Mouse (Mus musculus) forebrain, embryonic 15.5 days (tissue): ENCODE data around the gene Amz2. TPM values are rescaled to one million over a fixed set of nuclear protein-coding genes. Genes with fewer than 3 reads are reported as not detected.
A peak's percentile ranks its signal among the peaks of the same experiment; 100 is the strongest.

Experiments used
- ATAC-seq: fragments of 200-750 bp; cut with Nextera tagmentation; replicated peaks from 2 replicates; pipeline ENCODE4 v1.8.0; 2017; ENCODE audit warnings: mild to moderate bottlenecking, moderate TSS enrichment, moderate library complexity
- H3K27ac ChIP-seq: fragments of 300-500 bp; sonication (generic); replicated peaks from 2 replicates; pipeline ENCODE4 v1.5.1; 2015; ENCODE audit warnings: mild to moderate bottlenecking, inconsistent platforms
- H3K27me3 ChIP-seq: fragments of 300-500 bp; sonication (generic); 2 replicates; pipeline ENCODE4 v1.6.1; 2015; ENCODE audit warnings: inconsistent platforms
- H3K36me3 ChIP-seq: fragments of 300-500 bp; sonication (generic); 2 replicates; pipeline ENCODE4 v1.6.1; 2015; ENCODE audit warnings: mild to moderate bottlenecking, inconsistent platforms
- H3K4me1 ChIP-seq: fragments of 300-500 bp; sonication (generic); 2 replicates; pipeline ENCODE4 v1.6.1; 2015; ENCODE audit warnings: inconsistent platforms
- H3K4me2 ChIP-seq: fragments of 300-500 bp; sonication (generic); replicated peaks from 2 replicates; pipeline ENCODE4 v1.6.1; 2015; ENCODE audit warnings: mild to moderate bottlenecking, inconsistent platforms
- H3K4me3 ChIP-seq: fragments of 300-500 bp; sonication (generic); 2 replicates; pipeline ENCODE4 v1.5.1; 2015; ENCODE audit warnings: mild to moderate bottlenecking, inconsistent platforms
- H3K9ac ChIP-seq: fragments of 300-500 bp; sonication (generic); replicated peaks from 2 replicates; pipeline ENCODE4 v1.6.1; 2015; ENCODE audit warnings: mild to moderate bottlenecking, inconsistent platforms
- H3K9me3 ChIP-seq: fragments of 300-500 bp; sonication (generic); 2 replicates; pipeline ENCODE4 v1.6.1; 2016; ENCODE audit warnings: inconsistent platforms
- WGBS: fragments of 180-500 bp; shearing (Covaris S2); methylation state at CpG from one replicate; pipeline ENCODE4 v1.1.7; 2015; ENCODE audit warnings: mixed read lengths; 5-methylcytosine and 5-hydroxymethylcytosine counted together
- polyA plus RNA-seq: library from polyadenylated mRNA; unstranded; fragments of >200 nt; fragmentation: Nextera tagmentation; extraction: Ambion mirVana; gene quantifications from 2 replicates; pipeline ENCODE4 v1.2.1, GENCODE M21; 2015

Gene Amz2
- polyA plus RNA-seq, 1 experiment from 2014 or later = 67.3 TPM

- WGBS = under 1% methylated on average over 11 of the region's 11 CpGs
Observed at GRCm38 (mm10) chr11:109426272-109426586, 483 bp downstream of the Amz2 start.

DNA sequence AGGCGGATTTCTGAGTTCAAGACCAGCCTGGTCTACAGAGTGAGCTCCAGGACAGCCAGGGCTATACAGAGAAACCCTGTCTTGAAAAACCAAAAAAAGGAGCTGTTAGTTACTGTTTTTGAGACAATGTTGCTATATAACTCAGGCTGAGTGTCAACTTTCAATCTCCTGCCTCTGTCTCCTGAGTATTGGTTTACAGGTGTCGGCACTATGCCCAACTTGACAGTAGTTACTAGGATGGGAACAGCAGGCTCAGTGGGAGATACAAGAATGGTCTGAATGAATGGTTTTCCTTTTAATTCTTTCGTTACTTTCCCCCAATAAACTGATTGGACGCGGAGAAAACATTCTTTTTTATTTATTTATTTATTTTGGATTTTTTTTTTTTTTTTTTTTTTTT is 1.6 kb downstream of the Amz2 start:
- Histone ChIP-seq H3K27me3 (no peaks in the 10 kb centered on the region), H3K4me2 (peak overlapping the region; percentile 49; the same call in 1 of the 2 replicates)

More at GRCm38 (mm10) chr11:109426272-109426586, 483 bp downstream of the Amz2 start:
- Histone ChIP-seq H3K27me3 (no peaks in the 10 kb centered on the region), H3K4me2 (peak overlapping the region; percentile 49), H3K36me3 (peaks cover 26% of the 10 kb centered on the region), H3K4me3 (peak overlapping the region; percentile 59), H3K4me1 (peaks cover 18% of the 10 kb centered on the region), H3K27ac (peak overlapping the region; percentile 84), H3K9ac (peak overlapping the region; percentile 61), H3K9me3 (no peaks in the 10 kb centered on the region)
- no peak for ATAC-seq

GRCm38 (mm10) chr11:109434233-109434798 is 8.6 kb downstream of the Amz2 start:
- Histone ChIP-seq H3K36me3 (peaks cover 65% of the 10 kb centered on the region), H3K4me3 (no peak overlapping the region), H3K9me3 (no peaks in the 10 kb centered on the region), H3K27ac (no peak overlapping the region), H3K4me2 (no peak overlapping the region), H3K27me3 (no peaks in the 10 kb centered on the region), H3K9ac (no peak overlapping the region), H3K4me1 (peaks cover 6% of the 10 kb centered on the region)
- WGBS = 95% methylated on average over 16 of the region's 16 CpGs
- ATAC-seq = no peak

More for the DNA sequence above, 1.6 kb downstream of the Amz2 start:
- WGBS = 99% methylated on average over 5 of the region's 5 CpGs
- Histone ChIP-seq H3K4me1 (peaks cover 23% of the 10 kb centered on the region), H3K9me3 (no peaks in the 10 kb centered on the region), H3K9ac (no peak overlapping the region), H3K36me3 (peaks cover 30% of the 10 kb centered on the region), H3K27ac (no peak overlapping the region), H3K4me3 (no peak overlapping the region)
- ATAC-seq = no peak

- Histone ChIP-seq H3K36me3 (peaks cover 45% of the 10 kb centered on the region), H3K4me2 (no peak overlapping the region), H3K9ac (no peak overlapping the region), H3K27me3 (no peaks in the 10 kb centered on the region), H3K4me3 (no peak overlapping the region), H3K27ac (no peak overlapping the region), H3K4me1 (peaks cover 12% of the 10 kb centered on the region), H3K9me3 (no peaks in the 10 kb centered on the region)
- WGBS = 73% methylated on average over 7 of the region's 8 CpGs
- ATAC-seq = no peak
Observed at GRCm38 (mm10) chr11:109436889-109437288, 11.1 kb downstream of the Amz2 start.

- 0 out of 2 replicates have a peak, but pooled peaks have one; percentile 53 for ATAC-seq
- Histone ChIP-seq H3K27me3 (no peaks in the 10 kb centered on the region), H3K4me2 (peak overlapping the region; percentile 53; the same call in 1 of the 2 replicates), H3K27ac (no peak overlapping the region), H3K9ac (no peak overlapping the region), H3K4me3 (no peak overlapping the region), H3K9me3 (no peaks in the 10 kb centered on the region), H3K36me3 (peaks cover 39% of the 10 kb centered on the region), H3K4me1 (peaks cover 12% of the 10 kb centered on the region)
- 23% methylated on average over 5 of the region's 5 CpGs for WGBS
Observed at GRCm38 (mm10) chr11:109439209-109439608, 13.5 kb downstream of the Amz2 start.

DNA sequence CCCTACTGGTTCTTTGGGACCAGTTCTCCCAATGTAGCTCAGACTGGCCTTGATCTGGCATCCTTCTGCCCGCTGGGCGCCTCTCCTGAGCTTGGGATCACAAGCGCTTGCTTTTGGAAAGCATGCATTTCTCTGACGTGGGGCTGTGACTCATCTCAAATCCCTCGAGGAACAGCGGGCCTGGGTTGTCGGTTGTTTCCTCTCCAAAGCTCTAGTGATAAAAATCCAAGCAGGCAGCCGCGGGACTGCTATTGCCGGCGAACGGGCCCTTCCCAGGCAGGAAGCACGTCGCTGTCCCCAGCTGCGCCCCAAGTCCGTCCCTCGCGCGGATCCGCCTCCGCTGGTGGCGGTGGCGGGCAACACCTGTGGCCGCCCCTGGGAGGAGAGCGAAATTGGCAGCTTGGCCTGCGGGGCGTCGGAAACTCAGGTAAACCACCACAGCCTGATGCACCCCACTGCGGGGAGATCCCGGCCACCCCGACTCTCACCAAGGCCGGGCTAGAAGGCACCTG is 14.1 kb downstream of the Amz2 start:
- Histone ChIP-seq H3K4me2 (peak overlapping the region; percentile 53), H3K9me3 (no peaks in the 10 kb centered on the region), H3K27me3 (no peaks in the 10 kb centered on the region), H3K4me3 (peak overlapping the region; percentile 42), H3K36me3 (peaks cover 33% of the 10 kb centered on the region), H3K27ac (no peak overlapping the region), H3K4me1 (peaks cover 12% of the 10 kb centered on the region), H3K9ac (peak overlapping the region; percentile 43)
- peak; percentile 64; the same call in 1 of the 2 replicates for ATAC-seq
- 1% methylated on average over 32 of the region's 32 CpGs for WGBS

- peak overlapping the region; percentile 43; the same call in 1 of the 2 replicates for H3K9ac ChIP-seq
- no peak overlapping the region for H3K4me3 ChIP-seq
- H3K4me2 ChIP-seq = peak overlapping the region; percentile 53; the same call in 1 of the 2 replicates
- H3K36me3 ChIP-seq = peaks cover 25% of the 10 kb centered on the region
- no peak for ATAC-seq
- no peaks in the 10 kb centered on the region for H3K27me3 ChIP-seq
- no peak overlapping the region for H3K27ac ChIP-seq
- no peaks in the 10 kb centered on the region for H3K9me3 ChIP-seq
- whole genome bisulfite sequencing = 64% methylated on average over 4 of the region's 4 CpGs
- peaks cover 12% of the 10 kb centered on the region for H3K4me1 ChIP-seq
Observed at GRCm38 (mm10) chr11:109440641-109441040, 14.9 kb downstream of the Amz2 start.

DNA sequence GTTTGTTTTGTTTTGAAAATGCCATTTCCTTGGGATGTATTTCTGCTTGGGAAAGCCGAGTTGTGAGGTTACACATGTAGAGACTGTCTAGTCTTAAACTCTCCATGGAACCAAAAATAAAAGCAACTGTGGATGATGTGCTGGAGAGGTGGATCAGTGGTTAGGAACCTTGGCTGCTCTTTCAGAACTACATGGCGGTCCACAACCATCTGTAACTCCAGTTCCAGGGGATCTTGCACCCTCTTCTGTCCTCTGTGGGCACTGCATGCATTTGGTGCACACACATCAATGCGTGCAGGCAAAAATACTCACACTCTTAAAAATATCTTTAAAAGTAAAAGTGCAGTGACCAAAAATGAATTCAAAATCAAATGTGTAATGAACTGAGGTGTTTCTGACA is 15.4 kb downstream of the Amz2 start:
- no peak overlapping the region for H3K4me2 ChIP-seq
- peaks cover 12% of the 10 kb centered on the region for H3K4me1 ChIP-seq
- no peaks in the 10 kb centered on the region for H3K9me3 ChIP-seq
- WGBS = 54% methylated on average over 3 of the region's 3 CpGs
- H3K27ac ChIP-seq = no peak overlapping the region
- H3K27me3 ChIP-seq = no peaks in the 10 kb centered on the region
- no peak overlapping the region for H3K4me3 ChIP-seq
- H3K36me3 ChIP-seq = peaks cover 22% of the 10 kb centered on the region
- no peak for ATAC-seq
- no peak overlapping the region for H3K9ac ChIP-seq

- Histone ChIP-seq H3K9ac (no peak overlapping the region), H3K4me3 (no peak overlapping the region), H3K4me1 (peaks cover 12% of the 10 kb centered on the region), H3K27ac (no peak overlapping the region), H3K36me3 (peaks cover 12% of the 10 kb centered on the region), H3K9me3 (no peaks in the 10 kb centered on the region), H3K27me3 (no peaks in the 10 kb centered on the region), H3K4me2 (no peak overlapping the region)
- 73% methylated on average over 5 of the region's 5 CpGs for WGBS
- no peak for ATAC-seq
Observed at GRCm38 (mm10) chr11:109442166-109442730, 16.5 kb downstream of the Amz2 start.

- H3K9me3 ChIP-seq = no peaks in the 10 kb centered on the region
- H3K27ac ChIP-seq = no peak overlapping the region
- H3K36me3 ChIP-seq = no peaks in the 10 kb centered on the region
- no peaks in the 10 kb centered on the region for H3K27me3 ChIP-seq
- H3K4me3 ChIP-seq = no peak overlapping the region
- peaks cover 12% of the 10 kb centered on the region for H3K4me1 ChIP-seq
- ATAC-seq = no peak
- no peak overlapping the region for H3K4me2 ChIP-seq
- 91% methylated on average over 8 of the region's 8 CpGs for WGBS
- H3K9ac ChIP-seq = no peak overlapping the region
Observed at GRCm38 (mm10) chr11:109443468-109444263, 17.9 kb downstream of the Amz2 start.

GRCm38 (mm10) chr11:109444600-109444999 is 18.9 kb downstream of the Amz2 start:
- Histone ChIP-seq H3K36me3 (no peaks in the 10 kb centered on the region), H3K4me3 (no peak overlapping the region), H3K4me1 (peaks cover 10% of the 10 kb centered on the region), H3K27me3 (no peaks in the 10 kb centered on the region), H3K9ac (no peak overlapping the region), H3K9me3 (no peaks in the 10 kb centered on the region), H3K4me2 (no peak overlapping the region), H3K27ac (no peak overlapping the region)
- 0 out of 2 replicates have a peak, but pooled peaks have one; percentile 17 for ATAC-seq
- 46% methylated on average over 7 of the region's 7 CpGs for WGBS

- H3K4me1 ChIP-seq = 0 out of 2 replicates have a peak, but pooled peaks cover under 1% of the 10 kb centered on the region
- H3K4me3 ChIP-seq = no peak overlapping the region
- 41% methylated on average over 13 of the region's 13 CpGs for WGBS
- H3K27ac ChIP-seq = no peak overlapping the region
- no peaks in the 10 kb centered on the region for H3K9me3 ChIP-seq
- H3K9ac ChIP-seq = no peak overlapping the region
- H3K36me3 ChIP-seq = no peaks in the 10 kb centered on the region
- no peak overlapping the region for H3K4me2 ChIP-seq
- ATAC-seq = peak; percentile 61; the same call in 1 of the 2 replicates
- no peaks in the 10 kb centered on the region for H3K27me3 ChIP-seq
Observed at GRCm38 (mm10) chr11:109445438-109446035, 19.8 kb downstream of the Amz2 start.
